Mouse (Mus musculus): ENCODE results near the gene Scn4a. TPM values are rescaled to one million over a fixed set of nuclear protein-coding genes. Genes with fewer than 3 reads are reported as not detected.
A peak's percentile ranks its signal among the peaks of the same experiment; 100 is the strongest.
"Not testable (repeated sequence)": the region's sequence is repeated elsewhere in the genome, so short reads cannot be mapped to it uniquely, and the experiment has no call there.

Scn4a gene
- total RNA-seq (2021) = 100 to 1,000 TPM; 439 to 468 TPM
- long read RNA-seq, experiment 1, full-length matches to known transcripts = 3 of 164 reads
- long read RNA-seq, experiment 1, partial matches to known transcripts = 40 of 164 reads
- long read RNA-seq, experiment 1, other reads (novel, unspliced or antisense) = 121 of 164 reads
- long read RNA-seq, experiment 2, full-length matches to known transcripts = 4 of 164 reads
- long read RNA-seq, experiment 2, partial matches to known transcripts = 41 of 164 reads
- long read RNA-seq, experiment 2, other reads (novel, unspliced or antisense) = 119 of 164 reads

GRCm38 (mm10) chr11:106353188-106353587 is at the start of gene Scn4a:
Gene Scn4a, minus strand, starts transcription at chr11:106353288.
- no peak for TF ChIP-seq CTCF (IDR thresholded peaks at IDR 0.05)
- Histone ChIP-seq H3K4me3 (peak within 1 kb of the TSS; percentile 48), H3K27ac (peak within 1 kb of the TSS; percentile 91)
- intact Hi-C loops (cut with DNase I) = no loop called here
- DNase-seq = no peak

DNA sequence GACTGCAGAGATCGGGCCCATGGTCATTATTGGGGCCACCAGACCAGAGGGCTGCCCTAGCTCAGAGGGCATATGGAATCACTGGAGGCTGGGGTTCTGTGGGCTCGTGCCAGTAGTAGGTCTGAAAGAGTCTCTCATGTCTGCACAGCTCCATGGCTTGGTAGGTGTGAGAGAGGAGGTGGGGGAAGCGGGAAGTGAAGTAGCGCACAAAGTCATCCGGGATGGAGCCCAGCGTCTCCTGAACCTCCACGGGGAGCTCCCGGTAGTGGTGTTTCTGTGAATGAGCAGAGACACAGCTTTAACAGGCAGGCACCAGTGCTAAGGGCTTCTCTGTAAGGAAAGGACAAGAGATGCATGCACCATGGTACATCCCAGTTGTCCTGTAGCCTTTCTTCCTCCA is 45.4 kb upstream of the Scn4a start:
- TF ChIP-seq CTCF (IDR thresholded peaks at IDR 0.05) = no peak
- intact Hi-C loops (cut with DNase I) = loop anchor here (10.0 kb wide), 1 partner anchor 244 kb away; no protein-coding TSS in a partner anchor
- DNase-seq = no peak
- no peak overlapping the region for H3K4me3 ChIP-seq
- no peak overlapping the region for H3K27ac ChIP-seq

DNA sequence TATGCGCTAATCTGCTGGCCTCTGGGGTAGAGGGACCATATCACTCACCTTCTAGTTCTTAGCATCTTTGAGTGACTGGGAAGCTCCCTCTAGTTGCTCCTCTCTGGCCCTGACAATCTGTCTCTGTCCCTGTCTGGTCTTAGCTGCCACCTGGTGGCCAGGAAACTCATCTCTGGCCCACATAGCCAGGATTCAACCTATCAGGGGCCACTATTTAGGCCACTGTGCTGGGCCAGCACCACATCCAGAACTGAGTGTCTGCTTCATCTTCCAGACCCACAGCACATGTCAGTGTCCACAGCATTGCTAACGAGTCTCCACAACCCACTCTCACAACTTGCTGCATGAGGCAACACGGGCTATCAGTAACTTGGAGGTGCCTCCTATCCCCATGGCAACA is 44.6 kb upstream of the Scn4a start:
- Histone ChIP-seq H3K4me3 (no peak overlapping the region), H3K27ac (no peak overlapping the region)
- intact Hi-C loops (cut with DNase I) = loop anchor here (10.0 kb wide), 1 partner anchor 243 kb away; no protein-coding TSS in a partner anchor
- DNase-seq = peak; percentile 51
- TF ChIP-seq CTCF (IDR thresholded peaks at IDR 0.05) = peak; percentile 61

DNA sequence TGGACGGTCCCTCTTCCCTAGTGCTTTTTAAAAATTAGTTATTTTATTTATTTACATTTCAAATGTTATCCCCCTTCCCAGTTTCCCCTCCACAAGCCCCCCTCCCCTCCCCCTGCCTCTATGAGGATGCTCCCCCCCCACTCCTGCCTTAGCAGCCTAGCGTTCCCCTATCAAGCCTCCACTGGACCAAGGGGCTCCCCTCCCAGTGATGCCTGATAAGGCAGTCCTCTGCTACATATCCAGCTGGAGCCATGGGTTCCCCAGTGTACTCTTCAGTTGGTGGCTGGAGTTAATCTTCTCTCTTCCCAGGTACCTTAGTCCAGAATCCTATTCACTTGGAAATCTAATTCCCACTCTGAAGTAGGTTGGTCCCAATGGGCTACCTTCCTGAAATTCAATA is 41.0 kb upstream of the Scn4a start:
- DNase-seq, H3K4me3 ChIP-seq, H3K27ac ChIP-seq: not testable (repeated sequence)
- intact Hi-C loops (cut with DNase I) = loop anchor here (10.0 kb wide), 1 partner anchor 239 kb away; no protein-coding TSS in a partner anchor

DNA sequence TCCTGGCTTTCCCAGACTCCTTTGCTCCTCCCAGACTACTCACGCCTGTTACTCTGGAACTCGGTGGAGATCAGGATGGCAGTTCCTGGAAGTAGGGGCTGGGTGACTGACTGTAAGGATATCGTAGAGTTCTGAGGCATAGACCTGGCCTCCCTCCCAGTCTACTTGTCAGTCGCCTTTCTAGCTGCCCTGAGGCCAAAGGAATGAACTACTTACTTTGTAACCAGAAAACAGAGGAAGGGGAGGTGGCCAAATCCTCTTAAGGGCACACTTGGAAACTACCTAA is 40.2 kb upstream of the Scn4a start:
- Histone ChIP-seq H3K27ac (no peak overlapping the region), H3K4me3 (no peak overlapping the region)
- DNase-seq = no peak
- intact Hi-C loops (cut with DNase I) = loop anchor here (2.0 to 10.0 kb wide), 2 partner anchors 136 to 238 kb away; partner anchors contain the start of genes Ftsj3 and Psmc5
- TF ChIP-seq CTCF (IDR thresholded peaks at IDR 0.05) = no peak

- H3K4me3 ChIP-seq = no peak overlapping the region
- no peak overlapping the region for H3K27ac ChIP-seq
- DNase-seq = no peak
- no peak for TF ChIP-seq CTCF (IDR thresholded peaks at IDR 0.05)
- intact Hi-C loops (cut with DNase I) = loop anchor here (1.0 to 10.0 kb wide), 3 partner anchors 89 to 238 kb away; partner anchors contain the start of genes Ftsj3 and Psmc5
These were observed 39.7 kb upstream of the Scn4a start for GRCm38 (mm10) chr11:106392597-106393330.

DNA sequence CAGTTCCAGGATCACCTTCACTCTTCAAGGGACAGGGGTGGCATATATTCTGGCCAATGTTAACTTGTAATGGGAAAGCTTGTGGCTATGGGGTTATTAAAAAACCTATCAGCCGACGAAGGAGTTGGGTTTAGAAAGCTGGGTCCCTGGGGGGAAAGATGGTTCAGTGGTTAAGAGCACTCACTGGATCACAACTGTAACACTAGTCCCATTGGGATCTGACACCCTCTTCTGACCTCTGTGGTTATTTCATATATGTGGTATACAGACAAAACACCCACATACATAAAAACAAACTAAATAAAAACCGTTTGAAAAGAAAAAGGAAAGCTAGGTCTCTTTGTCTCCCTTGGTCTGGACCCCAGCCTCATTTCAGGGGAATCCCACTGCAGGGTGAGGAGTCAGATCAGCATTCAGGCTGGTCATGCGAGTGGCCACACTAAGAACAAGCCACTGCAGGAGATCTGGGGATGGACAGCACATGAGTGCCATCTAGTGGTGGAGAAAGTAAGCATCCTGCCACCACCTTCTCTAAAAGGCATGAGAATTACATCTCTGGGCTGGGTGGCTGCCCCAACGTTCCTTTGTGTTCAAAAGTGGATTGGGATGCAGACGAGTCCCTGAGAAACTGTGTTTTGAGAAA is 38.6 kb upstream of the Scn4a start:
- peak; percentile 93 for TF ChIP-seq CTCF (IDR thresholded peaks at IDR 0.05)
- DNase-seq = peak; percentile 79
- no peak overlapping the region for H3K4me3 ChIP-seq
- intact Hi-C loops (cut with DNase I) = loop anchor here (1.0 to 10.0 kb wide), 3 partner anchors 88 to 237 kb away; partner anchors contain the start of genes Ftsj3 and Psmc5
- peak overlapping the region; percentile 58 for H3K27ac ChIP-seq

DNA sequence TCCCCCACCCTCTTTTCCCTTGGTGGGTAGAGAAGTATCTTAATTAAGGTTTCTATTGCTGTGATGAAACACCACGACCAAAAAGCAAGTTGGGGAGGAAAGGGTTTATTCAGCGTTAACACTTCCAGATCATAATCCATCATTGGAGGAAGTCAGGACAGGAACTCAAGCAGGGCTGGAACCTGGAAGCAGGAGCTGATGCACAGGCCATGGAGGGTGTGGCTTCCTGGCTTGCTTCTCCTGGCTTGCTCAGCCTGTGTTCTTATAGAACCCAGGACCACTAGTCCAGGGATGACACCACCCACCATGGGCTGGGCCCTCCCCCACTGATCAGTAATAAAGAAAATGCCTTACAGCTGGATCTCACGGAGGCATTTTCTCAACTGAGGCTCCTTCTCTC is 37.7 kb upstream of the Scn4a start:
- no peak overlapping the region for H3K4me3 ChIP-seq
- DNase-seq = no peak
- intact Hi-C loops (cut with DNase I) = loop anchor here (10.0 kb wide), 1 partner anchor 236 kb away; no protein-coding TSS in a partner anchor
- no peak for TF ChIP-seq CTCF (IDR thresholded peaks at IDR 0.05)
- H3K27ac ChIP-seq = peak overlapping the region; percentile 58

GRCm38 (mm10) chr11:106389611-106390010 is 36.5 kb upstream of the Scn4a start:
- Histone ChIP-seq H3K4me3 (no peak overlapping the region), H3K27ac (peak overlapping the region; percentile 57)
- DNase-seq = no peak
- intact Hi-C loops (cut with DNase I) = loop anchor here (10.0 kb wide), 1 partner anchor 235 kb away; no protein-coding TSS in a partner anchor
- TF ChIP-seq CTCF (IDR thresholded peaks at IDR 0.05) = no peak

- intact Hi-C loops (cut with DNase I) = no loop called here
- peak within 1 kb of the TSS; percentile 59 for H3K27ac ChIP-seq
- H3K4me3 ChIP-seq = no peak within 1 kb of the TSS
- DNase-seq = no peak
- no peak for TF ChIP-seq CTCF (IDR thresholded peaks at IDR 0.05)
These were observed 34.7 kb upstream of the Scn4a start, which contains the start of gene Icam2 for GRCm38 (mm10) chr11:106387791-106388216. Gene Icam2, minus strand, starts transcription at chr11:106388075.

GRCm38 (mm10) chr11:106387020-106387419 is 33.9 kb upstream of the Scn4a start:
- DNase-seq = no peak
- TF ChIP-seq CTCF (IDR thresholded peaks at IDR 0.05) = no peak
- Histone ChIP-seq H3K4me3 (no peak overlapping the region), H3K27ac (peak overlapping the region; percentile 59; the same call in 1 of the 2 replicates)
- intact Hi-C loops (cut with DNase I) = no loop called here

DNA sequence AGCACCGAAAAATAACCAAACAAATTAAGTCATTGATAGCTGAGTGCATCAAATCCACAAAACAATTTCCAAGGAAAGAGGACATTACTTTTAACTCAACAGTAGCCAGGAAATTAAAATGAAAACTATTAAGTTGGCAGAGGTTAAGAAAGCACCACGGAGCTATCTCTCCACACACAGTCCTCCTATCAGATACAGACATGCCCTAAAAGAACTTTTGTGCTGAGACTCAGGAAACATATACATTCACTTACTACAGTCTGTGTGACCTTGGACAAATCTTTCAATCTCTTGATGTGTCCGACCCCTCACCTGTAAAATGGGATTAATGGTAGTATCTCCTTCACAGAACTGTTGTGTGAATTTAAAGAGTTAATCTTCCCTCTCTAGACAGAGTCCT is 33.3 kb upstream of the Scn4a start:
- TF ChIP-seq CTCF (IDR thresholded peaks at IDR 0.05) = no peak
- no peak for DNase-seq
- Histone ChIP-seq H3K4me3 (no peak overlapping the region), H3K27ac (no peak overlapping the region)
- intact Hi-C loops (cut with DNase I) = no loop called here

All from gastrocnemius, adult 2 months (tissue).